Mouse (Mus musculus) heart, embryonic 11.5 days (tissue): ENCODE measurements around the gene Tpm1. TPM values are rescaled to one million over a fixed set of nuclear protein-coding genes. Genes with fewer than 3 reads are reported as not detected.

Source experiments
- ATAC-seq: fragments of 200-750 bp; cut with Nextera tagmentation; replicated peaks from 2 replicates; pipeline ENCODE4 v1.8.0; 2017; ENCODE audit warnings: moderate library complexity; ENCODE audit not compliant: insufficient number of reproducible peaks, low FRiP score, low TSS enrichment
- H3K27ac ChIP-seq: fragments of 300-500 bp; sonication (generic); 2 replicates; pipeline ENCODE4 v1.5.1; 2014; ENCODE audit warnings: mild to moderate bottlenecking, low read depth, low read length
- H3K27me3 ChIP-seq: fragments of 300-500 bp; sonication (generic); 2 replicates; pipeline ENCODE4 v1.6.1; 2014; ENCODE audit warnings: mild to moderate bottlenecking, low read length, mixed read lengths; ENCODE audit not compliant: control insufficient read depth, insufficient read depth
- H3K36me3 ChIP-seq: fragments of 300-500 bp; sonication (generic); 2 replicates; pipeline ENCODE4 v1.6.1; 2014; ENCODE audit warnings: mild to moderate bottlenecking, low read length, moderate library complexity, mixed read lengths; ENCODE audit not compliant: control insufficient read depth, insufficient read depth
- H3K4me1 ChIP-seq: fragments of 300-500 bp; sonication (generic); 2 replicates; pipeline ENCODE4 v1.6.1; 2014; ENCODE audit warnings: low read length; ENCODE audit not compliant: control insufficient read depth, insufficient read depth
- H3K4me2 ChIP-seq: fragments of 300-500 bp; sonication (generic); 2 replicates; pipeline ENCODE4 v1.6.1; 2014; ENCODE audit warnings: mild to moderate bottlenecking, moderate library complexity
- H3K4me3 ChIP-seq: fragments of 300-500 bp; sonication (generic); 2 replicates; pipeline ENCODE4 v1.5.1; 2014; ENCODE audit warnings: low read depth, low read length
- H3K9ac ChIP-seq: fragments of 300-500 bp; sonication (generic); 2 replicates; pipeline ENCODE4 v1.6.1; 2014; ENCODE audit warnings: mild to moderate bottlenecking, low read depth, low read length, moderate library complexity
- H3K9me3 ChIP-seq: fragments of 300-500 bp; sonication (generic); replicated peaks from 2 replicates; pipeline ENCODE4 v1.6.1; 2016; ENCODE audit warnings: low read length; ENCODE audit not compliant: control insufficient read depth
- WGBS: fragments of 180-500 bp; shearing (Covaris S2); extraction: QIAGEN DNeasy Blood & Tissue Kit; methylation state at CpG from one replicate; pipeline ENCODE4 v1.1.7; 2014; ENCODE audit not compliant: insufficient replicate concordance; 5-methylcytosine and 5-hydroxymethylcytosine counted together
- polyA plus RNA-seq: library from polyadenylated mRNA; unstranded; fragments of >200 nt; fragmentation: Nextera tagmentation; extraction: Ambion mirVana; gene quantifications from 2 replicates; pipeline ENCODE4 v1.2.1, GENCODE M21; 2014

Tpm1 gene
- polyA plus RNA-seq, 1 experiment from 2014 or later = 5,093 TPM

GRCm38 (mm10) chr9:67050736-67051337 lies 1.6 kb upstream of the Tpm1 start:
- Histone ChIP-seq H3K4me2 (no peak overlapping the region), H3K36me3 (0 out of 2 replicates have a peak, but pooled peaks cover 2% of the 10 kb centered on the region), H3K4me1 (peaks cover 7% of the 10 kb centered on the region; the same call in 1 of the 2 replicates), H3K9me3 (no peaks in the 10 kb centered on the region), H3K9ac (no peak overlapping the region), H3K27ac (no peak overlapping the region), H3K4me3 (no peak overlapping the region), H3K27me3 (no peaks in the 10 kb centered on the region)
- no peak for ATAC-seq
- WGBS = 68% methylated on average over 6 of the region's 6 CpGs

- peaks cover 8% of the 10 kb centered on the region; the same call in 1 of the 2 replicates for H3K4me1 ChIP-seq
- peak overlapping the region; percentile 99 for H3K9ac ChIP-seq
- no peaks in the 10 kb centered on the region for H3K27me3 ChIP-seq
- WGBS = 14% methylated on average over 7 of the region's 7 CpGs
- H3K36me3 ChIP-seq = peaks cover 2% of the 10 kb centered on the region; the same call in 1 of the 2 replicates
- peak overlapping the region; percentile 99 for H3K27ac ChIP-seq
- ATAC-seq = no peak
- H3K4me3 ChIP-seq = peak overlapping the region; percentile 86
- peak overlapping the region; percentile 87 for H3K4me2 ChIP-seq
- H3K9me3 ChIP-seq = no peaks in the 10 kb centered on the region
Observed at GRCm38 (mm10) chr9:67049836-67050235, 630 bp upstream of the Tpm1 start.

- ATAC-seq = no peak
Observed at GRCm38 (mm10) chr9:67048483-67049085, 622 bp downstream of the Tpm1 start.

GRCm38 (mm10) chr9:67047606-67048482 lies 1.4 kb downstream of the Tpm1 start:
- peak overlapping the region; percentile 99 for H3K27ac ChIP-seq
- peak overlapping the region; percentile 87 for H3K4me2 ChIP-seq
- H3K4me1 ChIP-seq = peaks cover 11% of the 10 kb centered on the region; the same call in 1 of the 2 replicates
- no peak for ATAC-seq
- no peaks in the 10 kb centered on the region for H3K27me3 ChIP-seq
- no peaks in the 10 kb centered on the region for H3K9me3 ChIP-seq
- H3K36me3 ChIP-seq = peaks cover 6% of the 10 kb centered on the region; the same call in 1 of the 2 replicates
- WGBS = under 1% methylated on average over 45 of the region's 50 CpGs
- H3K9ac ChIP-seq = peak overlapping the region; percentile 99
- H3K4me3 ChIP-seq = peak overlapping the region; percentile 86

More at GRCm38 (mm10) chr9:67048483-67049085, 622 bp downstream of the Tpm1 start:
- Histone ChIP-seq H3K36me3 (peaks cover 6% of the 10 kb centered on the region; the same call in 1 of the 2 replicates), H3K9ac (peak overlapping the region; percentile 99), H3K9me3 (no peaks in the 10 kb centered on the region), H3K27me3 (no peaks in the 10 kb centered on the region), H3K4me1 (peaks cover 11% of the 10 kb centered on the region; the same call in 1 of the 2 replicates), H3K4me2 (peak overlapping the region; percentile 87), H3K27ac (peak overlapping the region; percentile 99), H3K4me3 (peak overlapping the region; percentile 86)
- WGBS = under 1% methylated on average over 26 of the region's 26 CpGs

- H3K4me1 ChIP-seq = peaks cover 15% of the 10 kb centered on the region
- H3K27ac ChIP-seq = peak overlapping the region; percentile 99
- peak overlapping the region; percentile 99 for H3K9ac ChIP-seq
- no peaks in the 10 kb centered on the region for H3K9me3 ChIP-seq
- H3K4me3 ChIP-seq = peak overlapping the region; percentile 86
- H3K4me2 ChIP-seq = peak overlapping the region; percentile 87
- peaks cover 6% of the 10 kb centered on the region; the same call in 1 of the 2 replicates for H3K36me3 ChIP-seq
- 3% methylated on average over 15 of the region's 15 CpGs for WGBS
- ATAC-seq = 0 out of 2 replicates have a peak, but pooled peaks have one; percentile 9
- no peaks in the 10 kb centered on the region for H3K27me3 ChIP-seq
Observed at GRCm38 (mm10) chr9:67046881-67047605, 2.2 kb downstream of the Tpm1 start.

- peak overlapping the region; percentile 99 for H3K27ac ChIP-seq
- H3K9ac ChIP-seq = peak overlapping the region; percentile 99
- H3K9me3 ChIP-seq = no peaks in the 10 kb centered on the region
- peaks cover 8% of the 10 kb centered on the region; the same call in 1 of the 2 replicates for H3K36me3 ChIP-seq
- ATAC-seq = no peak
- H3K4me1 ChIP-seq = peaks cover 25% of the 10 kb centered on the region
- peak overlapping the region; percentile 86 for H3K4me3 ChIP-seq
- WGBS = 7% methylated on average over 5 of the region's 5 CpGs
- H3K27me3 ChIP-seq = no peaks in the 10 kb centered on the region
- peak overlapping the region; percentile 87 for H3K4me2 ChIP-seq
Observed at GRCm38 (mm10) chr9:67045966-67046602, 3.1 kb downstream of the Tpm1 start.

- peak overlapping the region; percentile 99 for H3K27ac ChIP-seq
- no peak for ATAC-seq
- H3K27me3 ChIP-seq = no peaks in the 10 kb centered on the region
- WGBS = 16% methylated on average over 4 of the region's 4 CpGs
- peak overlapping the region; percentile 87 for H3K4me2 ChIP-seq
- peaks cover 8% of the 10 kb centered on the region; the same call in 1 of the 2 replicates for H3K36me3 ChIP-seq
- H3K4me1 ChIP-seq = peaks cover 32% of the 10 kb centered on the region
- H3K9me3 ChIP-seq = no peaks in the 10 kb centered on the region
- H3K9ac ChIP-seq = peak overlapping the region; percentile 99
- peak overlapping the region; percentile 86 for H3K4me3 ChIP-seq
Observed at GRCm38 (mm10) chr9:67045306-67045675, 3.9 kb downstream of the Tpm1 start.
